Mouse (Mus musculus) bone marrow macrophage, adult 2 months (primary cell): ENCODE measurements around the gene Tprgl. TPM values are rescaled to one million over a fixed set of nuclear protein-coding genes. Genes with fewer than 3 reads are reported as not detected.

ENCODE experiments used
- H3K27ac ChIP-seq: 2 replicates; pipeline ENCODE4 v1.5.1; 2012; ENCODE audit warnings: low read depth, low read length; ENCODE audit not compliant: insufficient read depth
- H3K4me1 ChIP-seq: 2 replicates; pipeline ENCODE4 v1.6.1; 2012; ENCODE audit warnings: low read length; ENCODE audit not compliant: control insufficient read depth, insufficient read depth
- H3K4me3 ChIP-seq: 2 replicates; pipeline ENCODE4 v1.5.1; 2012; ENCODE audit warnings: mild to moderate bottlenecking, low read length, moderate library complexity; ENCODE audit not compliant: insufficient read depth
- CTCF ChIP-seq: IDR thresholded peaks from 2 replicates; pipeline ENCODE4 v1.5.1; 2012; ENCODE audit warnings: low read depth, mild to moderate bottlenecking, low read length, moderate library complexity
- POLR2A ChIP-seq: IDR thresholded peaks from 2 replicates; pipeline ENCODE4 v1.6.1; 2012; ENCODE audit warnings: mild to moderate bottlenecking, low read depth, low read length, borderline replicate concordance
- polyA plus RNA-seq: library from polyadenylated mRNA; stranded (reverse); fragments of >200 nt; gene quantifications from 2 replicates; pipeline ENCODE4 v1.2.4, GENCODE M21; 2012; ENCODE audit not compliant: missing spikeins, insufficient read depth, insufficient read length

Gene Tprgl
- polyA plus RNA-seq, 1 experiment: 127 TPM

GRCm38 (mm10) chr4:154186002-154186537 is 25.6 kb upstream of the Tprgl start:
- Histone ChIP-seq H3K4me1 (peaks cover 11% of the 10 kb centered on the region), H3K4me3 (no peak overlapping the region), H3K27ac (no peak overlapping the region)
- TF ChIP-seq POLR2A (no peak), CTCF (no peak)

- TF ChIP-seq CTCF: no peak
- Histone ChIP-seq H3K4me1 (peaks cover 11% of the 10 kb centered on the region), H3K27ac (no peak overlapping the region), H3K4me3 (no peak overlapping the region)
Observed at GRCm38 (mm10) chr4:154185001-154185400, 24.5 kb upstream of the Tprgl start.

GRCm38 (mm10) chr4:154183566-154183965 is 23.1 kb upstream of the Tprgl start:
- Histone ChIP-seq H3K27ac (no peak overlapping the region), H3K4me1 (peaks cover 4% of the 10 kb centered on the region), H3K4me3 (no peak overlapping the region)
- TF ChIP-seq CTCF (no peak), POLR2A (no peak)

GRCm38 (mm10) chr4:154181001-154181400 is 20.5 kb upstream of the Tprgl start:
- TF ChIP-seq CTCF: no peak
- TF ChIP-seq POLR2A: no peak
- H3K4me1 ChIP-seq: no peaks in the 10 kb centered on the region
- no peak overlapping the region for H3K27ac ChIP-seq

GRCm38 (mm10) chr4:154177257-154177656 is 16.8 kb upstream of the Tprgl start:
- no peak for TF ChIP-seq CTCF
- TF ChIP-seq POLR2A: no peak
- no peak overlapping the region for H3K27ac ChIP-seq
- no peaks in the 10 kb centered on the region for H3K4me1 ChIP-seq
- no peak overlapping the region for H3K4me3 ChIP-seq

More at GRCm38 (mm10) chr4:154181001-154181400, 20.5 kb upstream of the Tprgl start:
- no peak overlapping the region for H3K4me3 ChIP-seq

- Histone ChIP-seq H3K4me3 (no peak overlapping the region), H3K4me1 (no peaks in the 10 kb centered on the region)
Observed at GRCm38 (mm10) chr4:154171931-154172604, 11.6 kb upstream of the Tprgl start.

GRCm38 (mm10) chr4:154171151-154171930 is 10.9 kb upstream of the Tprgl start:
- H3K4me3 ChIP-seq: no peak overlapping the region
- TF ChIP-seq POLR2A (no peak), CTCF (no peak)
- no peaks in the 10 kb centered on the region for H3K4me1 ChIP-seq
- no peak overlapping the region for H3K27ac ChIP-seq

More at GRCm38 (mm10) chr4:154171931-154172604, 11.6 kb upstream of the Tprgl start:
- no peak overlapping the region for H3K27ac ChIP-seq
- TF ChIP-seq CTCF (no peak), POLR2A (no peak)

- 0 out of 2 replicates have a peak within 1 kb of the TSS, but pooled peaks have one; percentile 15 for H3K4me3 ChIP-seq
- H3K4me1 ChIP-seq: no peaks in the 10 kb centered on the region
- TF ChIP-seq POLR2A (no peak), CTCF (no peak)
- H3K27ac ChIP-seq: no peak within 1 kb of the TSS
Observed at GRCm38 (mm10) chr4:154170506-154171150, 10.2 kb upstream of the Tprgl start, which contains the start of gene Megf6. Gene Megf6, plus strand, starts transcription at chr4:154170730.

- no peak overlapping the region for H3K27ac ChIP-seq
- no peak for TF ChIP-seq CTCF
- no peaks in the 10 kb centered on the region for H3K4me1 ChIP-seq
- no peak overlapping the region for H3K4me3 ChIP-seq
Observed at GRCm38 (mm10) chr4:154170021-154170420, 9.6 kb upstream of the Tprgl start.

GRCm38 (mm10) chr4:154167053-154167452 is 6.6 kb upstream of the Tprgl start:
- TF ChIP-seq CTCF (peak; percentile 42; the same call in 1 of the 2 replicates), POLR2A (no peak)
- no peaks in the 10 kb centered on the region for H3K4me1 ChIP-seq
- H3K27ac ChIP-seq: no peak overlapping the region
- H3K4me3 ChIP-seq: no peak overlapping the region

GRCm38 (mm10) chr4:154163296-154163695 is 2.8 kb upstream of the Tprgl start:
- H3K27ac ChIP-seq: no peak overlapping the region
- no peak overlapping the region for H3K4me3 ChIP-seq
- TF ChIP-seq POLR2A (no peak), CTCF (peak; percentile 61; the same call in 1 of the 2 replicates)
- H3K4me1 ChIP-seq: peaks cover 5% of the 10 kb centered on the region; the same call in 1 of the 2 replicates
